Mouse (Mus musculus) bone marrow macrophage, adult 2 months (primary cell): ENCODE results near the gene Syt5. TPM values are rescaled to one million over a fixed set of nuclear protein-coding genes. Genes with fewer than 3 reads are reported as not detected.
A peak's percentile ranks its signal among the peaks of the same experiment; 100 is the strongest.

Experiments used
- H3K27ac ChIP-seq: 2 replicates; pipeline ENCODE4 v1.5.1; 2012; ENCODE audit warnings: low read depth, low read length; ENCODE audit not compliant: insufficient read depth
- H3K4me1 ChIP-seq: 2 replicates; pipeline ENCODE4 v1.6.1; 2012; ENCODE audit warnings: low read length; ENCODE audit not compliant: control insufficient read depth, insufficient read depth
- H3K4me3 ChIP-seq: 2 replicates; pipeline ENCODE4 v1.5.1; 2012; ENCODE audit warnings: mild to moderate bottlenecking, low read length, moderate library complexity; ENCODE audit not compliant: insufficient read depth
- CTCF ChIP-seq: IDR thresholded peaks from 2 replicates; pipeline ENCODE4 v1.5.1; 2012; ENCODE audit warnings: low read depth, mild to moderate bottlenecking, low read length, moderate library complexity
- POLR2A ChIP-seq: IDR thresholded peaks from 2 replicates; pipeline ENCODE4 v1.6.1; 2012; ENCODE audit warnings: mild to moderate bottlenecking, low read depth, low read length, borderline replicate concordance
- polyA plus RNA-seq: library from polyadenylated mRNA; stranded (reverse); fragments of >200 nt; gene quantifications from 2 replicates; pipeline ENCODE4 v1.2.4, GENCODE M21; 2012; ENCODE audit not compliant: missing spikeins, insufficient read depth, insufficient read length

Gene Syt5
- polyA plus RNA-seq, 1 experiment = not detected

- Histone ChIP-seq H3K4me3 (no peak overlapping the region), H3K27ac (no peak overlapping the region), H3K4me1 (peaks cover 5% of the 10 kb centered on the region)
- no peak for TF ChIP-seq CTCF
- TF ChIP-seq POLR2A = no peak
Observed at GRCm38 (mm10) chr7:4511489-4512224, 35.7 kb downstream of the Syt5 start.

- TF ChIP-seq CTCF (peak; percentile 50), POLR2A (no peak)
- peaks cover 14% of the 10 kb centered on the region for H3K4me1 ChIP-seq
- no peak overlapping the region for H3K4me3 ChIP-seq
- H3K27ac ChIP-seq = no peak overlapping the region; the same call in 1 of the 2 replicates
Observed at GRCm38 (mm10) chr7:4509863-4510608, 37.3 kb downstream of the Syt5 start.

DNA sequence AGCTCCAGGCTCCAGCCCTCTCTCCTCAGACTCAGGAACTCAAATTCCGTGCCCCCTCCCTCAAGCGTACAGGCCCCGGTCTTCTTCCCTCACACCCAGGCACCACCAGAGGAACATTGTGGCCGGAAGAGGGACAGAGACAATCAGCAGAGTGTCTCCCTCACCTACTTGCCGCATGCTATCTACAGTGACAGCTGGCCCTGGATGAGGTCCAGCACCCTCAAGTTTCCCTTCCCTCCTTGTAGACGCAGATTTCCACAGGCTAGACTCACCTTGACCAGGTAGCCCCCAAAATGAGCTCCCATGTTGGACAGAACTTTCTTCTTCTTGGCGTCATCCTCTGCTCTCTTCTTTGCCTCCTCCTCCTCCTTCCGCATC, 38.6 kb downstream of the Syt5 start:
- no peak overlapping the region for H3K4me3 ChIP-seq
- H3K27ac ChIP-seq = no peak overlapping the region
- peaks cover 25% of the 10 kb centered on the region for H3K4me1 ChIP-seq
- TF ChIP-seq CTCF (no peak), POLR2A (no peak)

DNA sequence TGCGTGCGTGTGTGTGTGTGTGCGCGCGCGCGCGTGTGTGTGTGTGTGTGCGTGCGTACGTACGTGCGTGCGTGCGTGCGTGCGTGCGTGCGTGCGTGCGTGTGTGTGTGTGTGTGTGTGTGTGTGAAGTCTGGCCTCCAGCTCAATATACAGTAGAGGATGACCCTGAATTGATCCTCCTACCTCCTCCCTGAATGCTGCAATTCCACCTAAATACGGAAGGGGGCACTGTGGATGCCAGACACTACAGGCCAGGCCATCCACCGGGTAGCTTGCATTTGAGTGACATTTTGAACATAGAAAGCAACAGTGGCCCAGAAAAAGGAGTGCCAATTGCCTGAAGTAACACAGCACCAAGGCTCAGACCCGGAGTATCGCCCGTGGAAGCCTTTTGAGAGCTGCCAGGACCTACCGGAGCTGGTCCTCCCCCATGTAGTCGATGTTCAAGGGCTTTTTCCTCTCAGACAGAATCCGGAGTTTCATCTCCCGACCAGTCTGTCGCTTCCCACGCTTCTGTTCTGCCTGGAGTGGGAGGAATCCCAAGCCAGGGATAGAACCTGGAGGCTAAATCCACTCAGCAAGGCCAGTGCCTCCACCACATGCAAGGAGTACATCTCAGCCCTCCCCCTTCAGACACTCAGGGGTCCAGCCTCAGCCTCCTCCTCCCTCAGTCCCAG, 39.1 kb downstream of the Syt5 start:
- Histone ChIP-seq H3K27ac (no peak overlapping the region), H3K4me3 (no peak overlapping the region), H3K4me1 (peaks cover 29% of the 10 kb centered on the region)
- no peak for TF ChIP-seq CTCF
- no peak for TF ChIP-seq POLR2A

DNA sequence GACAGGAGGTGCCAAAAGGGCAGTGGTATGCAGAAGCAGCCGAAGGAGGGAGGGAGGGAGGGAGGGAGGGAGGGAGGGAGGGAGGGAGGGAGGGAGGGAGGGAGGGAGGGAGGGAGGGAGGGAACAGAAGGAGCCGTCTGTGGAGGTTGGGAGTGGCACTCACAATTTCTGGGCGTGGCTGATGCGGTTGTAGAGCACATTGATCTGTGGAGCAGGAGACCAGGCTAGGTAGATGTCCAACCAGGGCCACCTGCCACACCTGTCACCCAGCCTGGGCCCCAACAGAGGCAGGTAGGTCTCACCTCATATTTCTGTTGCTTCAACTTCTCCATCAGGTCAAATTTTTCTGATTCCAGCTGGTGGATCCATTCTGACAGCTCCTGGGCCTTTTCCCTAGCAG, 40.1 kb downstream of the Syt5 start:
- Histone ChIP-seq H3K27ac (no peak overlapping the region), H3K4me3 (no peak overlapping the region), H3K4me1 (peaks cover 33% of the 10 kb centered on the region)
- no peak for TF ChIP-seq POLR2A
- TF ChIP-seq CTCF = no peak

DNA sequence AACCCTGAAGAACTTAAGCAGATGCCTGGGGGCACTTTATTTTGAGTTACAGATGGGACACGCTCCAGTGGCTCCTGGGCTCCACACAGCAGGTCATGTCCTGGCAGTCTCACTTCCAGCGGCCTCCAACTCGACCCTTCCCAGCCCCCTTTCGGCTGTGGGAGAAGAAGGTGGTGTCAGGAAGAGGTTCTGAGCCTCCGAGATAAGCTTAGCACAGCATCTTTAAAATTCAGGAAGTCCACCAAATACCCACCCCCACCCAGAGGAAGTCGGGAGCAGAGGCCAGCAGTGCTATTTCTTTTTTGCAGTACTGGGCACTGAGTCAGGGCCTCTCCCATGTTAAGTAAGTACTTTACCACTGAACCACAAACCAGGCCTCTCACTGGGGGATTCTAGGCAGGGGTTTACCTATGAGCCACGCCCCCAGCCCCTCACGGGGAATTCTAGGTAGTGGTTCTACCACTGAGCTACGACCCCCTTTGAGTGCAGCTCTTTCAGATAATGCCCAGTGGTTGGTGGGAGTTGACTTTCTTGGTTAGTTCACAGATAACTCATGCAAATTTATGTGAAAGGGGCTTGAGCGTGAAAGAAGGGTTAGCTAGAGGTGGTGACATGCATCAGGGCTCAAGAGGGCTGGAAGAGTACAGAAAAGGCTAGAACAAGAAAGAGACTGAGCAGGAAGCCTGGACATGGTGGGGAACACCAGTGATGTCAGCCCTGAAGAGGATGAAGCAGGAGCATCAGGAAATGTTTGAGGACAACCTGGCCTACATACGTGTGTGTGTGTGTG, 42.5 kb downstream of the Syt5 start:
- H3K4me3 ChIP-seq = no peak overlapping the region
- H3K27ac ChIP-seq = peak overlapping the region; percentile 88
- peaks cover 36% of the 10 kb centered on the region for H3K4me1 ChIP-seq
- TF ChIP-seq POLR2A (no peak), CTCF (no peak)

DNA sequence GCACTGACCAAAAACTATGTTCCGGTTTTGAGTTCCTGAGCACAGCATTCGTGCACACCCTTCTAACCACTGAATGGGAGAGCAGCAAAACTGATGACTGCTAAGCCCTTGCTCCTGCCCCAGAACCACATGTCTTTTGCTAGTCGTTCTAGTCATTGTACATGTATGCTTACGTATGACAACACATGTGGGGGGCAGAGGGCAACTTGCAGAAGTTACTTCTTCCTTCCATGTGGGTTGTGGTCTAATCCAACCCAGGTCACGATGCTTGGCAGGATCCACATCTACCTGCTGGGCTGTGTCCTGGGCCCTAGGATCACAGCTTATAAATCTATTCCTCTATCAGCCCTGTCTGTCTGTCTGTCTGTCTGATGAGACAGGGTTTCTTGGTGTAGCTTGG, 43.5 kb downstream of the Syt5 start:
- Histone ChIP-seq H3K4me1 (peaks cover 40% of the 10 kb centered on the region), H3K27ac (peak overlapping the region; percentile 88)

GRCm38 (mm10) chr7:4503100-4503499, 44.2 kb downstream of the Syt5 start:
- H3K4me1 ChIP-seq = peaks cover 48% of the 10 kb centered on the region
- no peak overlapping the region for H3K4me3 ChIP-seq
- H3K27ac ChIP-seq = peak overlapping the region; percentile 28
- TF ChIP-seq CTCF = no peak
- TF ChIP-seq POLR2A = no peak

More for the DNA sequence above, 43.5 kb downstream of the Syt5 start:
- no peak for TF ChIP-seq POLR2A
- TF ChIP-seq CTCF = no peak
- no peak overlapping the region for H3K4me3 ChIP-seq

- TF ChIP-seq CTCF (no peak), POLR2A (no peak)
- H3K4me3 ChIP-seq = peak overlapping the region; percentile 95
- H3K27ac ChIP-seq = peak overlapping the region; percentile 92
- peaks cover 53% of the 10 kb centered on the region for H3K4me1 ChIP-seq
Observed at GRCm38 (mm10) chr7:4502421-4503090, 44.8 kb downstream of the Syt5 start.
